Mouse (Mus musculus) testis, adult 2 months (tissue): Measurements from ENCODE around the gene Hist1h2be.

Source experiments
- CTCF ChIP-seq: fragments of 200-500 bp; IDR thresholded peaks from 2 replicates; pipeline ENCODE4 v1.5.1; 2012; ENCODE audit warnings: low read depth, mild to moderate bottlenecking, inconsistent platforms, low read length, moderate library complexity; ENCODE audit not compliant: control insufficient read depth, insufficient read depth, insufficient replicate concordance
- POLR2A ChIP-seq: fragments of 200-500 bp; IDR thresholded peaks from 2 replicates; pipeline ENCODE4 v1.6.1; 2012; ENCODE audit warnings: low read depth, mild to moderate bottlenecking, inconsistent platforms, low read length, moderate library complexity; ENCODE audit not compliant: control insufficient read depth

DNA sequence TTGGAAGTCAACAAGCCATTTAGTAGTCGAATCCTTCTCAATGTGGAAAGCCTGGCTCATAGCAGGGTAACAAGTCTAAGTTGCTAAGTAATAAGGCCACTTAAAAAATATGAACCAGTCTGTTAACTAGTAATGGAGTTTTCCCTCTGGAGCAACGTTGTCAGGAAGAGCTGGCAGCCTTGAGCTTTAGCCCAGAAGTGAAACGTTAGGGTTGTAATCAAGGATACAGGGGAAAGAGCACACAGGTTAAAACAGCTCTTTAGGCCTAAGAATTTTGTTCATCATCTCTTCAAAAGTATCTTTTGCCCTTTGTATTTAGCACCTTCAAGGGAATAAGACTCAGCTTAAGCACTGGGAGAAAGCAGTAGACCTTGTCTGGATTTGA lies 70.2 kb downstream of the Hist1h2be start:
- TF ChIP-seq CTCF (no peak), POLR2A (no peak)
